Mouse (Mus musculus) kidney, adult 2 months (tissue): ENCODE measurements around the gene Bptf.

Experiments
- CTCF ChIP-seq: fragments of 200-500 bp; conservative IDR thresholded peaks from 2 replicates; pipeline ENCODE4 v1.5.1; 2011; ENCODE audit warnings: low read depth, mild to moderate bottlenecking, control low read depth, low read length, moderate library complexity, mixed read lengths; ENCODE audit not compliant: insufficient read depth, insufficient read length
- POLR2A ChIP-seq: fragments of 200-500 bp; IDR thresholded peaks from one replicate; pipeline ENCODE4 v1.6.1; 2011; ENCODE audit warnings: low read depth, low read length, control low read depth

DNA sequence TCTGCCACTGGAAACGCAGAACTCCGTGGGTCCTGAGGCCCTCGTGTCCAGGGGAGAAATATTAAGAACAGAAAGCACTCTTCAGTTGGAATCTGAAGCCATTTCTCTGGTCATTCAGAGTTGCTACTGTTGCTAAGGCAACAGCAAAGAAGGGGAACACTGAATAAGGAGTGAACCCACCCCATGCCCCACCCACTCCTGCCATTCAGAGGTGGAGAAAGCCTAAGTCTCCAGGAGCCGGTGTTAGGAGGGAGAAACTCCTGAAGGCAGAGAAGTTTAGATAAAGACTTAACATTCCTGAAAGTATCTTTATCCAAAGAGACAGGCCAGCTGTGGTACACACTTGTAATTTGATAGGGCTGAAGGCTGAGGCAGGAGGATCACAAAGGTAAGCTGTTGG, 112.6 kb downstream of the Bptf start:
- TF ChIP-seq CTCF (no peak), POLR2A (no peak)
